Mouse (Mus musculus): ENCODE results near the gene Cenpb. TPM values are rescaled to one million over a fixed set of nuclear protein-coding genes. Genes with fewer than 3 reads are reported as not detected.

Cenpb gene
- polyA plus RNA-seq, 2 experiments from 2014 or later = 2.1 to 2.5 TPM

GRCm38 (mm10) chr2:131163924-131164323 is 15.9 kb downstream of the Cenpb start:
- no peak for ATAC-seq

DNA sequence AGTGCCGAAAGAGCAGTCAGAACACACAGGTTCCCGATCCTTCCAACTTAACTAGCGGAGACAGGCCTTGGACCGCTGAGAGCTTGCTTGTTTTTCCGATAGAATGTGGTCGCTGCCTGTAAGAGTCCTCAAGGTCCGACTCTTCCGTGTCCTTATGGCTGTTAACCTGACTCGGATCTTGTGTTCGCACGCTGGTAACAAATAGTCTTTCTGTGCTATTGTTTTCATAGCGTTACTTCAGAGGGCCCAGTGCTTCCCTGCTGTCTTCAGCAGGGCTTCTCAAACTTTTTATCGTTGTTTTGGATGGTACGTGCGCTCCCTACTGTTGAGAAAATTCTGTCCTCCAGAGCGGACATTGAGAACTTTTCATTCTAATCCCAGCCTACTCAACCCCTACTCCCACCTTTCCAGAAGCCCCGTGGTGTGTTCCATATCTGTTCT is 19.2 kb downstream of the Cenpb start:
- peak; percentile 4 for ATAC-seq

DNA sequence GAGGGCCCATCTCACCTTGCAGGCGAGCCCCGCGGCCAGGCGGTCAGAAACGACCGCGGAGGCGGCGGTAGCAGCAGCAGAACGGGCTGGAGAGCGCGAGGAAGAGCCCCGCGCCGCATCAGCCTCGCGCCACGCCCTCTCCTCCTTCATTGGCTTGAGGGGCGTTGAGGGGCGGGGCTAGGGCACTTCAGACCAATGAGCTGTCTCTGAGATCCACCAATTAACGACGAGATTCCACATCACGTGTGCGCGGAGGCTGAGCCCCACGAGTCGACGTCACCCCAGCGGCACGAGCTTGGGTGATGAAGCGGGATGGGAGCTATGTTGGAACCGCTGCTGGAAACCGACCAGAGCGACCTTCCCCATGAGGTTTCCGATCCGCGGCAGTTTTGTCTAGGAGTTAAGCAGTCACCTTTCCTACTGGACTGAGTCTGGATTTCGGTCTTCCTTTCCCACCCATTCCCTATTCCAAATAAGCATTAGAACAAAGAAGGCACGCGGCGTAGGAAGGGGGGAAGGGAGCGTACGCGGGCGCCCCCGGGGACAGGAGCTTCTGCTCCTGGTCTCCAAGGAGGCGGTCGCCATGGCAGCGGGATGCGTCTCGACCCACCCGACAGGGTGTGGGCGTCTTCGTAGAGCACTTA is 19.8 kb downstream of the Cenpb start, which contains the start of gene 1700037H04Rik:
Gene 1700037H04Rik (minus strand): TSS at position 144 of the 644 bp plus-strand sequence.
- ATAC-seq = peak; percentile 98

DNA sequence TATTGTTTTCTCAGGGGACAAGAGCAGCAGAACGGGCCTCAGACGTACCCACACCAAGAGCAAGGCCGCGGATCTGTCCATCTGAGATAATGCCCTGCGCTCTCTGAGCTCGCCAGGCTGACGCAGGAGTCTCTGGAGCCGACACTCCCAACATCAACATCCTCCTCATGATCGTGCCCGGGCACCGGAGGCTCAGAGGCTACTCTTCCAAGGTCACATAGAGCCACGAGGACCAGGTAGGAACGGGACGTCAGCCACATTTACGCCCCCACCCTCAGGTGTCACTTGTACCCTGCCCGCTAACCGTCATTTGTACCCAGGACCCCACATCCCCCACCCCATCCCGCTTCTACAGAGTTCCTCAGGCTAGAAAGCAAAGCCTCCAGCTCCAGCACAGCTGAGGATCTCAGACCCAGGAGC is 20.4 kb downstream of the Cenpb start:
- ATAC-seq = peak; percentile 35

DNA sequence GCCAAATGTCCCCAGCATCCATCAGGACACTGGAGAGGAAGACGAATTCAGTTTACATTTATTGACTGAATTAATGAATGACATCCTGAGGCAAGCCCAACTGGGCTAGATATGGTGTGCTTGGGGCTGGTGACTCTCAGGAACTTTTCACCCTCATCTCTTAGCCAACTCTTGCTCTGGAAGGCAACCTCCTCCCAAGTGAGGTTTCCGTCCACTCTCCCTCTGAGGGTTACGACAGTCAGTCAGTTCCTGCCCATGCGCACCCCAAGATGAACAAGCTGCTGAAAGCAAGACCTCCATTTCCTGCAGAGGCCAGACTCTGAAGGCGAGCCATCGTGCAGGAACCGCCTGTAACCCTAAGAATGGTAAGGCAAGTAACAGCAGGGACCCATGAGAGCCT is 22.9 kb downstream of the Cenpb start:
- ATAC-seq = no peak

DNA sequence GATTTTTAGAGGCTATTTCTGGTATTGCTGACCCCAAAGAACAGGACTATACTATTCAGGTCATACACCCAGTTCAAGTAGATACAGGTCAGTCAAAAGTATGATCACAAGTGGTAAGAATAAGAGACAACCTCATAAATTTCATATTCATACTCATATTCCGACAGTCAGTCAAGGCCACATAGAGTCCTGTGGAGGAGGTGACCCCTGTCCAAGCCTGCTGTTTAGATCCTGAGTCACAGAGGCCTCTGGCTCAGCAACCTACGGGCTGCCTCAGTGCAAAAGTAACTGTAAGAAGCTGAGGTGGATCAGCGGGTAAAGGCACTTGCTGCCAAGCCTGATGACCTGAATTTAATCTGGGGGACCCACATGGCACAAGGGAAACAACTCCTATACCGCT is 25.8 kb downstream of the Cenpb start:
- ATAC-seq = no peak

DNA sequence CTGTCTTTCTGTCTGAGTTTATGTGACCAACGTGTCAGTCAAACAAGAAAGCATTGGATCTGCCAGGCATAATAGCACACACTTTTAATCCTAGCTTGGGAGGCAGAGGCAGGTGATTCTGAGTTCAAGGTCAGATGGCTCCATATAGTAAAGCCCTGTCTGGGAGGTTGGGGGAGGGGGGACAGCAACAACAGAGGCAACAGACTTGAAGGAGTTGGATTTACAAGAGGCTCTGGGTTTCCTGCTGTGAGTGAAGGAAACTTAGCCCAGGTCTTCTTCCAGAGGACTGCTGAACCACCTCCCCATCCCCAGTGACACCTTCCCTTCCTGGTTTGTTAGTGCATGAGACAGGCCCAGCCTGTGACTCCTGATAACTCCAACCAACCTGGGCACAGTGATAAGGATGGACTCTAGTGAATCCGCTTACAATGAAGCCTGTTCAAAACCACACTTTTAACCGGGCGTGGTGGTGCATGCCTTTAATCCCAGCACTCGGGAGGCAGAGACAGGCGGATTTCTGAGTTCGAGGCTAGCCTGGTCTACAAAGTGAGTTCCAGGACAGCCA is 27.6 kb downstream of the Cenpb start:
- no peak for ATAC-seq

DNA sequence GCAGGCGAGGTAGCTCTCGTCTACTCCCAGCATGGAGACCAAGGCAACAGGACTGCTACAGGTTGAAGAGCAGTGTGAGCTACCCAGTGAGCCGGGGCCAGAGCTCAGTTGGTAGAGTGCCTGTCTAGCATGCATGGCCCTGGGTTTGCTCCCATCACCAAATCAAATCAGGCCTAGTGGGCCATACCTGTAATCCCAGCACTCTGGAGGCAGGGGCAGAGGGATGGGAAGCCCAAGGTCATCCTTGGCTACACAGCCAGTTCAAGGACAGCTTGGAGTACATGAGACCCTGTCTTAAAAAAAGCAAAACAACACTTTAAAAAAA is 30.7 kb downstream of the Cenpb start:
- ATAC-seq = no peak

- no peak for ATAC-seq
These were observed 31.3 kb downstream of the Cenpb start for GRCm38 (mm10) chr2:131148353-131149253.

GRCm38 (mm10) chr2:131147043-131147365 is 32.9 kb downstream of the Cenpb start:
- no peak for ATAC-seq

DNA sequence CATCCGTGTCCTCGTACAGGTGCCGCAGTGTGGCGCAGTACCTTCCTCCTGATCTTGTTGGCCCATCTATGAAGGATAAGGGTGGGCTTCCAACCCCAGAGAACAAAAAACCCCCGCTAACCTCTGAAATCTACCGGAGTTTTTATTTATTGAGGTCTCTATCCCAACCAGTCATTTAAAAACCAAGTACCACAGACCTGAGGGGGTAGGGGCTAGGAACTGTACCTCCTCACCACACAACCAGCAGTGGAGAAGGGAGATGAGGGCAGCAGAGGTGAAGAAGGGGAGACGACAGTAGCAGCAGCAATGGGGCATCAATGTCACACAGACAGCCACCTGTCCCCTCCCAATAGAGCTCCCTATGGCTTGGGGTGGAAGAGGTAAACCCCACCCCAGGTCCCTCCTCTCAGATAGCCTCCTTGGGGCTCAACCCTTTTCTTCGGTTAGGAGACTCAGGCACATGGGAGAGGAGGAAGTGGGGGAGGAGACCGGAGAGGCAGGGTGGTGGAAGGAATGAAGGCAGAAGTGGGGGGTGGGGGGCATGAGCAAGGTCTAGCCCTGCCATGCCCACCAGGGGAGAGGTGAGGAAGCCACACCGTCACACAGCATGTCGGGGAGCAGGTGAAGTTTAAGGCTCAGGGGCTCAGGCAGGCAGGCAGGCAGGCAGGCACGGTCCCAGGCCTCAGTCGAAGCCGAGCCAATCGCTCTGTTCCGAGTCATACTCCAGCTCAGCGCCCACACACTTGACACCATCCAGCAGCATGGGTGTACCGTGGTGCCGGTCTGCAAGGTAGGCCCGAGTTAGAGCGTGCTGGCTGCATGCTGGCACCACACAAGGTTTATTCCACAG is 33.4 kb downstream of the Cenpb start:
- ATAC-seq = no peak

DNA sequence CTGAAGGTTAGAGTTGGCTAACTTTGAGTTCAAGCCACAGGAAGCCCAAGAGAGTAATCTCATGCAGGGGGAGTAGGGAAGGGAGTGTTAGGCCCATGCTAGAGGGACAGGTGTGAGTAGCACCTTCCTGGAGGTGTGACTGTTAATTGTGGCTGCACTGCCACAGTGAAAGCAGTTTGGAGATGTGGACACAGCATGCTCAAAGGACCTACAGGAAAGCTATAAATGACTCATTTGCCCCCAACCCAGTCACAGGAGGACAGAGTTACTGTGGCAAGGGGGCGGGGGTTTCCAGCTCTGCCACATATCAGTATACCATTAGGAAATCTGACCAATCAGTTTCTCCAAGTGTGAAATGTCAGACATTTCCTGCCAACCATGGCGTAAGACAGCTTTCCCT is 34.3 kb downstream of the Cenpb start:
- ATAC-seq = no peak

- no peak for ATAC-seq
These were observed 34.7 kb downstream of the Cenpb start for GRCm38 (mm10) chr2:131145121-131145520.

DNA sequence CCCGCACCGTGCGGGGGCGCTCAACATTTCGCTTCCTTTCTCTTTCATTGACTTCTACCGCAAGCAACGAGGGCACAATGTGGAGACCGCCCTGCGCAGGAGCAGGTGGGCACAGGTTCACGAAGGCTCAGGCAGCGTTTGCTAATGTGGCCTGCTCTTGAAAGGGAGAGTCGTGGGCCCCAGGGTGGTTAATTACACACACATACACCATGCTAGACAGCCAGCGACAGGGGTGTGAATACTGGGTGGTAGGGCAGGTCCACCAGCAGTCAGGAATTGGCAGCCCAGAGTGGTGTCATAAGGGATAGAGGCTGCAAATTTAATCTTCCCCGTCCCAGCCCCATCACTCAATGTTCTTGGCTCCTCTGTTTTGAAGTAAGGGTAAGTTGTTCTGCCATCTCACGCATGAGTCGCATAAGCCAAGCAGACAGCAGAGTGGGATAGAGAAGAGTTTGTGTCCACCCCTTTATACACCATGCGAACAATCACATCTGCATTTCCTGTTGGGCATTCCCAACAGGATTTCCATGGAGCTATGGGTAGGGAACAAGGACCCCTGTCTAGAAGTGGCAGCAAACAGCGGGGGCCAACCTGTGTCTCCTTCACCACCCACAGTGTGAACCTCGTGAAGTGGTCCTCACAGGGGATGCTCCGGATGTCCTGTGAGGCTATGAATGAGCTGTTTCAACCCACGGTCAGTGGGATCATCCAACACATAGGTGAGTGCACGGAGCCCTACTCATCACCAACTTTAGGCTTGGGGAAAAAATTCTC is 36.7 kb downstream of the Cenpb start:
- no peak for ATAC-seq

DNA sequence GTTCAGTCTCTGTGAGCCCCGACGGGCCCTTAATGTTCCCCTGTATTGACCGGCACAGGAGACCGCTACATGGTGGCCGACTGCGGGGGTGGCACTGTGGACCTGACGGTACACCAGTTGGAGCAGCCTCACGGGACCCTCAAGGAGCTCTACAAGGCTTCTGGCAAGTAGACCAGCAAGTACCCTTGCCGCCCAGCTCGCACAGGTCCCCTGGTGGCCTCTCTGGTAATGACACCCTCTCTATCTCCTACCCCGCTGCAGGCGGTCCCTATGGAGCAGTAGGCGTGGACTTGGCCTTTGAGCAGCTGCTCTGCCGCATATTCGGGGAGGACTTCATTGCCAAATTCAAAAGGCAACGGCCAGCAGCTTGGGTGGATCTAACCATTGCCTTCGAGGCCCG is 37.3 kb downstream of the Cenpb start:
- no peak for ATAC-seq

DNA sequence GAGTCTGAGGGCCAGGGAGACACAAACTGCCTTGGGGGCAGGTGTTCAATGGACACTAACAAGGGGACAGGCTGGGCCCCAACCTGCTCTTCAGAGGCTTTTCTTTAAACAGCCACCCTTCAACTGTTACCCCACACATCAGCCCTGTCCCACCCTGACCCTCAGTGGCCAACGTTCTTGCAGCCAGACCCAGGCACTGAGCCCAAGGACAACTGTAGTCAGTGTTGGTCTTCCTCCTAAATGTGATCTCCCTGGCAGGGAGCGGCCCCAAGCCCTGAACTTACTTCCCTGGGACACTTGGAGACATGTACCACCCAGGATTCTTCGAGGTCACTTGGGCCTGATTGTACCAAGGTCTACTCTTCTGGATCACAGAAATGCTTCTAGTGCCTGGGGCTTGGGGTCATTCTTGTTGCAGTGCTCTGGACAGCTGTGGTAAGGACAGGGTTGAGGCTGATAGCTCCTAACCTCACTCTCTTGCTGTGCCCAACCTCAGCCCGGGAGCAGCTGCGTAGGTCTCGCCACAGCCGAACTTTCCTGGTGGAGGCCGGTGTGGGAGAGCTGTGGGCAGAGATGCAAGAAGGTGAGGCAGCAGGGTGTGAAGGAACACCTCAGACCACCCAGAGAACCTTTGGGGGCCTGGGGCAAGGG is 38.4 kb downstream of the Cenpb start:
- ATAC-seq = no peak

DNA sequence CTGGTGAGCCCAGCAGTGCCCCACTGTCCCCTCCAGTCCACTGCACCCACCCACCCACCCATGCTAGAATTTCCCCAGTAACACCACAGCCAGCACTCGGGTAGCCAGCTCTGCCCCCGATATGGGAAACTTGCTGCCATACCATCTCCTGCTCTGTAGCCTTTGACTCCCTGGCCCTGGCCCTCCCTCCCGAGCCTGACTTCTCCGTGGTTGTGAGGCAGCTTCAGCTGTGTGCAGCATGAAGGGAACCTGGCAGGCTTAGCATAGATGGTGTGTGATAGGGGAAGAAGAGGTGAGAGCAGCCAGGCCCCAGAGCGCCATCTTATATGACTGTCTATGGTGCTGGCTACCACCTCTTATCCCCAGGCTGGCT is 39.3 kb downstream of the Cenpb start:
- ATAC-seq = no peak

GRCm38 (mm10) chr2:131139886-131140532 is 39.9 kb downstream of the Cenpb start:
- no peak for ATAC-seq

GRCm38 (mm10) chr2:131139287-131139686 is 40.6 kb downstream of the Cenpb start:
- no peak for ATAC-seq

GRCm38 (mm10) chr2:131138760-131139159 is 41.1 kb downstream of the Cenpb start:
- ATAC-seq = no peak

DNA sequence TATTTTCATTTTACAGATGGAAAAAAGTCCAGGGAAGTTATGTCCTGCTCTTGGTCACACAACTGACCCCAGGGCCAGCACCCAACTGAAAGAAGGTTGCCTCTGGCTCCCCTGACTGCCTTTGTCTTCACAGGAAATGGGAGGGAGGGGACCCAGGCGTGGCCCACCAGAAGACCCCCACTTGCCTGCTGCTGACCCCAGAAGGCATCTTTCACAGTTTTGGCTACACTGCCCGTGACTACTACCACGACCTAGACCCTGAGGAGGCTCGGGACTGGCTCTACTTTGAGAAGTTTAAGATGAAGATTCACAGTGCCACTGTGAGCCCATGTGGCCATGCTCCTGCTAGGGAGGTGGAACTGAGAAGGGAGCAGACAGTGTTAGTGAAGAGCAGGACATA is 41.6 kb downstream of the Cenpb start:
- no peak for ATAC-seq

All from CD4-positive, CD25-positive, alpha-beta regulatory T cell, adult 4 months (primary cell).